Mouse (Mus musculus) G1E (cell line): ENCODE data around the gene App.

Source experiments
- CTCF ChIP-seq: IDR thresholded peaks from 2 replicates; pipeline ENCODE4 v1.5.1; 2012; ENCODE audit warnings: low read depth, low read length, inconsistent platforms, mixed read lengths
- GATA1 ChIP-seq: IDR thresholded peaks from 2 replicates; pipeline ENCODE4 v1.6.1; 2012; ENCODE audit warnings: borderline replicate concordance, low read length, inconsistent platforms, mixed read lengths
- GATA2 ChIP-seq: IDR thresholded peaks from 2 replicates; pipeline ENCODE4 v1.6.1; 2012; ENCODE audit warnings: low read depth, low read length, inconsistent platforms, borderline replicate concordance
- TAL1 ChIP-seq: conservative IDR thresholded peaks from 2 replicates; pipeline ENCODE4 v1.6.1; 2012; ENCODE audit warnings: low read depth, low read length, inconsistent platforms, mixed read lengths

GRCm38 (mm10) chr16:84957253-84957652 is 216.3 kb downstream of the App start:
- TF ChIP-seq GATA1 (no peak), TAL1 (no peak), CTCF (no peak), GATA2 (no peak)
